Mouse (Mus musculus) frontal cortex, postnatal 36 days (tissue): ENCODE results near the gene D030056L22Rik.

Source experiments
- DNase-seq, 2 experiments: peaks; one replicate each; pipeline ENCODE4 v3.0.0; 2022; ENCODE audit warnings: low spot score in 2 of 2

D030056L22Rik gene

GRCm38 (mm10) chr19:18712866-18713300, at the start of gene D030056L22Rik:
D030056L22Rik (plus strand) TSS chr19:18713193.
- peak; percentile 98 to 99 for DNase-seq

- no peak for DNase-seq
Observed at GRCm38 (mm10) chr19:18663904-18664303, 49.1 kb upstream of the D030056L22Rik start.

DNA sequence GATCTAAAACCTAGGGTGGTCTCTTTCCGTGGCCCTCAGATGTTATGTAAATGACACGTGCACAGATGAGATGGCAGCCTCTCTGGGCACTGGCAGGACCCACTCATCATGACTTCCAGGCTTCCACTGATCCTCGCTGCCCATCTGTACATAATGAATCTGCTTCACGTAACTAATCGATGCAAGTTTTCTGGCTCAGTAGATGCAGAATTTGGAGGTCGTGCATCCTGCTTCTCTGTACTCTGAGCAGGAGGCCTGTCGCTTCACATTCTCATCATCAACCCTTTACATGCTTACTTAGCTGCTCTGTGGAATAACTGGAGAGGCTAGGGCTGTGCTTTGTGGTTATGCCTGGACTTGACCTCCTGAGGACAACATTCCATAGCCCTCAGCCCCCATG, 46.0 kb upstream of the D030056L22Rik start:
- DNase-seq = no peak

GRCm38 (mm10) chr19:18669551-18669950, 43.4 kb upstream of the D030056L22Rik start:
- DNase-seq = no peak

DNA sequence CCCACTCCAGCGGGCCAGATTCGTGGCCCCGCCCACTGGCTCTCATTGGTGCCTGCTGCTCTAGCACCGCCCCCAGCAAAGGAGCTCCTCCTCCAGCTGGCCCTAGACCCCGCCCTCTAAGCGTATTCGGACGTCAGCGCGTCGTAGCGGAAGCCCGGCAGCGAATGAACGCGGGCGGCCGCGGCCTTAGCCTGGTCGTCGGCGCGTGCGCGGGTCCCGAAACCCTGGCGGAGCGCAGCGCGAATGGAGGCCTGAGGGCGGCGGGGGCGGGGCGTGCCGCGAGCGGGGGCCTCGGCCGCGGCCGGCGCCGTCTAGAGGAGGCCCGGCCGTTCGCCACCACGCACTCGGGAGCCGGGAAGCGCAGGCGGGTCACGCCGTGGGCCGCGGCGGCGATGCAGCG, 42.4 kb upstream of the D030056L22Rik start, which contains the start of gene Carnmt1:
Gene Carnmt1 (plus strand): TSS at position 157 of the 400 bp plus-strand sequence.
- DNase-seq = peak; percentile 96 to 98

DNA sequence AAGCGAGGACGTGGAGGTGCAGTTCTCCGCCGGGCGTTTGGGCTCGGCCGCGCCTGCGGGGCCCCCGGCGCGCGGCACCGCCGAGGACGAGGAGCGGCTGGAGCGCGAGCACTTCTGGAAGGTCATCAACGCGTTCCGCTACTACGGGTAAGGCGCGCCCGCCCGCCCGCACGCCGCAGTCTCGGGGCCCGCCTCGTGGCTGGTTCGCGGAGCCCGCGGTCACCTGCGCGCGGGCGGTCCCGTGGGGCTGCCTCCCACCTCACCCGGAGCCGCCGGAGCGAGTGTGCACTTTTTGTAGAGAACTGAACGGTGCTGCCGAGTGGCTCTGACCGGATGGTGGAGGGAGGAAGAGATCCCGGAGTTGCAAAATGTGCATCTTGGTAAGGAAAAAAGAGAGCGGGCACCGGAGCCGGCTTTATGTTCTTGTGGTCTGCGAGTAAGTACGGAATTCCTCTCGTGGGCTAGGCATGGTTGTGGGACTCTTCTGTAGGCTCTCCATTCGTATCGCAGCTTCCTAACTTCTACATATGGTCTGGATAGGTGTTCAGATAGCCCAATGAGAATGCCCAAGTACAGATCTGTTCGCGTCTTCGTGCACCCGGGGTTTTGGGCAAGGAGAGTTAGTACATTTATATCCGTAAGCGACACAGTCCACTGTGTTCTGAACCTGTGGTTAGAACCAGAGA, 41.8 kb upstream of the D030056L22Rik start:
- peak; percentile 44 to 54 for DNase-seq

GRCm38 (mm10) chr19:18672498-18672897, 40.5 kb upstream of the D030056L22Rik start:
- no peak for DNase-seq

- DNase-seq = no peak
Observed at GRCm38 (mm10) chr19:18673116-18673515, 39.9 kb upstream of the D030056L22Rik start.

- no peak for DNase-seq
Observed at GRCm38 (mm10) chr19:18682142-18682541, 30.9 kb upstream of the D030056L22Rik start.

- peak in 1 of 2 experiments; percentile 17 for DNase-seq
Observed at GRCm38 (mm10) chr19:18687556-18687955, 25.4 kb upstream of the D030056L22Rik start.

- no peak for DNase-seq
Observed at GRCm38 (mm10) chr19:18692176-18692575, 20.8 kb upstream of the D030056L22Rik start.

- no peak for DNase-seq
Observed at GRCm38 (mm10) chr19:18692768-18693167, 20.2 kb upstream of the D030056L22Rik start.

GRCm38 (mm10) chr19:18695116-18695515, 17.9 kb upstream of the D030056L22Rik start:
- DNase-seq = no peak

- no peak for DNase-seq
Observed at GRCm38 (mm10) chr19:18695552-18695951, 17.4 kb upstream of the D030056L22Rik start.

DNA sequence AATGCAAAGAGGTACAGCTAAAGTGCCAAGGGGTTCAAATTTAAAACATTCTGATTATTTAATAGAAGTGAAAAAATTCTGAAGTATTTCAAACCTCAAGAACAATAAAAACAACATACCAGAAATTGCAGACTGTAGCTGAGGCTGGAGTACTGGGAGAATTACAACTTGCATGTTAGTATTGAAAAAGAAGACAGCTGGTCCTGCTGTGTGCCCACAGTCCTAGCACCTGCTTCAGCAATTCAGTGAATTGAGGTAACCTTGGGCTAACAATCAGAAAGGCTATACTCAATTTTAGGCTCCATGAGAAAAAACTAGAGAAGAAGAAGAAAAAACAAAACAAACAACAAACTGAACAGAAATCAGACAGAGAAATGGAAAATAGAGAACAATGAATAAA, 4.9 kb upstream of the D030056L22Rik start:
- no peak for DNase-seq

GRCm38 (mm10) chr19:18710903-18711302, 2.1 kb upstream of the D030056L22Rik start:
- no peak for DNase-seq

DNA sequence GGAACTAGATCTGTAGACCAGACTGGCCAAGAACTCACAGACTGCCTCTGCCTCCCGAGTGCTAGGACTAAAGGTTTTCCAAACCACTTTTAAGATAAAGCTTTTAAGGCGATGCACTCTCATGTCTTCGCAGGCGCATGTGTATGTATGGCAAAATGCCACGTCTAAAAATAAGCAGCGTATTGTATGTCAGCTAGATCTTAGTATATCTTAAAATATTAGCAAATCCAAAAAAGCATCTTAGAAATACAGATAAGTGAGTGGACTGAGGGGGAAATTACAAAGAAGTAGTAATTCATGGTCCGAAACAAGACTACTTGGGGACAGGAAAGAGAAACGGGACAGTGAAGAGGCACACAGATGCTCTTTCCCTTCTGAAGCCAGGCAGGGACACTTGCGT, 1.4 kb upstream of the D030056L22Rik start:
- DNase-seq = no peak

DNA sequence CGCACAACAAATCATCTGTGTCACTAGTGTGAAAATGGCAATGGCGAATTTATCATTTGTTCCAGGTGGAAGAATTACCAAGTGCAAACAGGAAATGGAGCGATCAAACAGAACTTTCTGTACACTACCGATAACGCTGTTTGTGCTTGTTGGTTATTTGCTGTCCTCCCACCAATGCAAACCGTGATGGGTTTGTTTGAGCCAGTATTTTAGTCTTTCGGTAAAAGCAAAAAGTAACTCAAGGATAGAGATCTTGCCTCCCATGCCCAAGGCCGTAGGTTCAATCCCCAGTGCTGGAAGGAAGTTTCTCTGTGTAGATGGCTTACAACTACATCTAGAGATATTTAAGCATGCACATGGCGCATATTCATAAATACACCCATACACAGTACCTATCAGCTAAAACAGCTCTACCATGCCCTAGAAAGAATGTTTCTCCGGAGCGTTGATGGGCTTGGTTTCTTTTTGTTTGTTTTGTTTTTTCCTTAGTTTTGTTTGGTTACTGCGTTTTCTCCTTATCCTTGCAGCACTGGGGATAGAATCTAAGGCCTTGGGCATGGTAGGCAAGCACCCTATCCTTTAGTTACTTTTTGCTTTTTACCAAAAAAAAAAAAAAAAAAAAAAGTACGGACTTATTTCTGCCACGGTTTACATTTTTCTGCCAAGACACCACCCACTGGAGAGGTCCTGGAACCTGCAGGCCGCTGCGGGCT, 684 bp upstream of the D030056L22Rik start:
- no peak for DNase-seq

DNA sequence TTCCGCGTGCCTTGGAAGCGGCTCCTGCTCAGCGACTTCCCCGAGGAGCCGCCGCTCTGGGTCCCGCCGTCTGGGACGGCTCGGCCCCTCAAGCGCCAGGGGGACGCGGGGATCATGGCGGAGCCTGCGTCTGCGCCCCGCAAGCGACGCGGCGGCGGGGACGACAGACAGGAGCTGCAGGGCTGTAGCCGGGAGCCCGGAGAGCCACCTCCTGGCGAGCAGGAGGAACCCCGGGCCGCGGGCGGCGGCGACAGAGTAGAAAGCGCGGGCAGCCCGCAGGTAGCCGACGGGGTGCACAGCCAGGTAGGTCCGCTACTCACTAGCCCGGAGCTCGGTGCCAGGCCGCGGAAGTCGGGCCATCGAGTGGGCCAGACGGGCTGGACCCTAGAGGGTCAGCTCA, 364 bp downstream of the D030056L22Rik start:
- peak in 1 of 2 experiments; percentile 34 for DNase-seq

DNA sequence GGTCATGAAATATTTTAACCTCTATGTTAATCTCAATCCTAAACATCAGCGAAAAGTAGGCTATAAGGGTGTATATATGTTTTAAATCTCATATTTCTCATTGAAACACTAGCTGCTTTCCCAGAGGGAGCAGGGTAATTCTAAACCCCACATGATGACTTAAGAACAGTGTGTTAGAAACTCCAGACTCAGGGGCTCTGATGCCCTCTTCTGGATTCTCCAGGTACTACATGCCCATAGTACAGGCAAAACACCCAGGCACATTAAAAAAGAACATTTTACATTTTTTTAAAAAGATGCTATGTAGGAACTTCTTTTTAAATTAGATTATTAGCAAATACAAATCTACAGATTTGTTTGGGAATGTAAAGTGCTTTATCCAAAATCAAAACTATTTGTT, 3.4 kb downstream of the D030056L22Rik start:
- peak; percentile 44 to 87 for DNase-seq

DNA sequence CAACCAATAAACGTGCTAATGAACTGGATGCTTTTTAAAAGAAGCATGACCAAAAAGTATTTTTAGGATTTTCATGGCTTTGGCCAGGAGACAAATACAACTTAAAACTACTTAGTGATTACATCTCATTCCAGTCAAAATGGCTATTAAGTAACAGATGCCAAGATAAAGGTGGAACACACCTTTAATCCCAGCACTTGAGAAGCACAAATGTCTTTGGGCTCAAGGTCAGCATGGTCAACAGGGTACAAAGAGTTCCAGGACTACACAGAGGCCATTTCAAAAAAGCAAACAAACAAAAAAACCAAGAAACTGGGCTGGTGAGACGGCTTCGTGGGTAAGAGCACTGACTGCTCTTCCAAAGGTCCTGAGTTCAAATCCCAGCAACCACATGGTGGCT, 7.3 kb downstream of the D030056L22Rik start:
- DNase-seq = no peak

DNA sequence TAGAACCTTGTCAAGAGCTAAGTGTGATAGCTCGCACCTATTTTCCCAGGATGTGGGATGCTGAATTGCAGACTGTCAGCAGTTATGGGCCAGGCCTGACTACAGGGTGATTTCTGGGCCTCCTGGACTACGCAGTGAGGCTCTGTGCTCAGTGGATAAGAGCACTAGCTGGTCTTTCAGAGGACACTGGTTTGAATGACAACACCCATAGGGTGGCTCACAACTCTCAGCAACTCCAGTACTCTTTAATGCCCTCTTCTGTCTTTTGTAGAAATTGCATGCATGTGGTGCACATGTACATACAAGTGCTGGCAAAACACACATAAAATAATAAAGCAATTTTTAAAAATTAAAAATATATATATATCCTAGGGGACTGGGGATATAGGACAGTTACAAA, 12.2 kb downstream of the D030056L22Rik start:
- no peak for DNase-seq

- DNase-seq = no peak
Observed at GRCm38 (mm10) chr19:18730255-18730654, 17.3 kb downstream of the D030056L22Rik start.
